Mouse (Mus musculus) lung, embryonic 15.5 days (tissue): ENCODE data around the gene Dock3. TPM values are rescaled to one million over a fixed set of nuclear protein-coding genes. Genes with fewer than 3 reads are reported as not detected.
"Not testable (repeated sequence)": the region's sequence is repeated elsewhere in the genome, so short reads cannot be mapped to it uniquely, and the experiment has no call there.

Experiments
- ATAC-seq: fragments of 200-750 bp; cut with Nextera tagmentation; 2 replicates; pipeline ENCODE4 v1.8.0; 2017; ENCODE audit warnings: moderate number of reproducible peaks, borderline replicate concordance; ENCODE audit not compliant: low FRiP score, low TSS enrichment; ENCODE audit errors: extremely low read depth
- H3K27ac ChIP-seq: fragments of 300-500 bp; sonication (generic); 2 replicates; pipeline ENCODE4 v1.5.1; 2015; ENCODE audit warnings: moderate library complexity, mild to moderate bottlenecking, inconsistent platforms
- H3K27me3 ChIP-seq: fragments of 300-500 bp; sonication (generic); 2 replicates; pipeline ENCODE4 v1.6.1; 2015; ENCODE audit warnings: inconsistent platforms
- H3K36me3 ChIP-seq: fragments of 300-500 bp; sonication (generic); 2 replicates; pipeline ENCODE4 v1.6.1; 2015; ENCODE audit warnings: inconsistent platforms
- H3K4me1 ChIP-seq: fragments of 300-500 bp; sonication (generic); 2 replicates; pipeline ENCODE4 v1.6.1; 2015; ENCODE audit warnings: inconsistent platforms
- H3K4me2 ChIP-seq: fragments of 300-500 bp; sonication (generic); 2 replicates; pipeline ENCODE4 v1.6.1; 2015; ENCODE audit warnings: inconsistent platforms, mild to moderate bottlenecking, moderate library complexity
- H3K4me3 ChIP-seq: fragments of 300-500 bp; sonication (generic); 2 replicates; pipeline ENCODE4 v1.5.1; 2015; ENCODE audit warnings: mild to moderate bottlenecking, inconsistent platforms
- H3K9ac ChIP-seq: fragments of 300-500 bp; sonication (generic); 2 replicates; pipeline ENCODE4 v1.6.1; 2015; ENCODE audit warnings: inconsistent platforms
- H3K9me3 ChIP-seq: fragments of 300-500 bp; sonication (generic); 2 replicates; pipeline ENCODE4 v1.6.1; 2016; ENCODE audit warnings: inconsistent platforms
- WGBS: fragments of 180-500 bp; shearing (Covaris S2); methylation state at CpG from one replicate; pipeline ENCODE4 v1.1.7; 2015; 5-methylcytosine and 5-hydroxymethylcytosine counted together
- polyA plus RNA-seq: library from polyadenylated mRNA; unstranded; fragments of >200 nt; fragmentation: Nextera tagmentation; extraction: Ambion mirVana; gene quantifications from 2 replicates; pipeline ENCODE4 v1.2.1, GENCODE M21; 2015

The Dock3 gene
- polyA plus RNA-seq, 1 experiment from 2014 or later, result 0.27 TPM

- ATAC-seq, H3K4me2 ChIP-seq, H3K9me3 ChIP-seq, H3K27me3 ChIP-seq, H3K4me1 ChIP-seq, H3K4me3 ChIP-seq, H3K27ac ChIP-seq, H3K9ac ChIP-seq, H3K36me3 ChIP-seq: not testable (repeated sequence)
- 72% methylated on average over 1 of the region's 1 CpGs for WGBS
Measured at GRCm38 (mm10) chr9:107174831-107175230, 56.9 kb downstream of the Dock3 start.

GRCm38 (mm10) chr9:107165792-107166191 lies 65.9 kb downstream of the Dock3 start:
- no peaks in the 10 kb centered on the region for H3K9me3 ChIP-seq
- H3K4me3 ChIP-seq, result no peak overlapping the region
- WGBS, result 87% methylated on average over 4 of the region's 4 CpGs
- no peak overlapping the region for H3K9ac ChIP-seq
- no peak for ATAC-seq
- H3K4me2 ChIP-seq, result no peak overlapping the region
- H3K4me1 ChIP-seq, result no peaks in the 10 kb centered on the region
- H3K36me3 ChIP-seq, result no peaks in the 10 kb centered on the region
- no peaks in the 10 kb centered on the region for H3K27me3 ChIP-seq
- H3K27ac ChIP-seq, result no peak overlapping the region

GRCm38 (mm10) chr9:107164825-107165224 lies 66.9 kb downstream of the Dock3 start:
- no peaks in the 10 kb centered on the region for H3K36me3 ChIP-seq
- H3K4me2 ChIP-seq, result no peak overlapping the region
- H3K4me1 ChIP-seq, result no peaks in the 10 kb centered on the region
- no peak for ATAC-seq
- H3K4me3 ChIP-seq, result no peak overlapping the region
- H3K27ac ChIP-seq, result no peak overlapping the region
- no peaks in the 10 kb centered on the region for H3K27me3 ChIP-seq
- no peak overlapping the region for H3K9ac ChIP-seq
- WGBS, result 7% methylated on average over 3 of the region's 3 CpGs
- H3K9me3 ChIP-seq, result no peaks in the 10 kb centered on the region

- not testable (repeated sequence) for ATAC-seq
Measured at GRCm38 (mm10) chr9:107156388-107156787, 75.3 kb downstream of the Dock3 start.

GRCm38 (mm10) chr9:107112791-107113190 lies 118.9 kb downstream of the Dock3 start:
- no peaks in the 10 kb centered on the region for H3K9me3 ChIP-seq
- H3K9ac ChIP-seq, result no peak overlapping the region
- H3K27me3 ChIP-seq, result no peaks in the 10 kb centered on the region
- ATAC-seq, result no peak
- H3K4me2 ChIP-seq, result no peak overlapping the region
- H3K36me3 ChIP-seq, result no peaks in the 10 kb centered on the region
- no peaks in the 10 kb centered on the region for H3K4me1 ChIP-seq
- WGBS, result 50% methylated on average over 3 of the region's 3 CpGs
- H3K4me3 ChIP-seq, result no peak overlapping the region
- no peak overlapping the region for H3K27ac ChIP-seq

More at GRCm38 (mm10) chr9:107156388-107156787, 75.3 kb downstream of the Dock3 start:
- not testable (repeated sequence) for H3K27ac ChIP-seq, H3K4me1 ChIP-seq, H3K27me3 ChIP-seq, H3K36me3 ChIP-seq, H3K9me3 ChIP-seq, H3K4me3 ChIP-seq, H3K9ac ChIP-seq, H3K4me2 ChIP-seq
- WGBS, result 83% methylated on average over 4 of the region's 4 CpGs

- WGBS, result 38% methylated on average over 2 of the region's 2 CpGs
- no peak overlapping the region for H3K9ac ChIP-seq
- H3K36me3 ChIP-seq, result no peaks in the 10 kb centered on the region
- H3K9me3 ChIP-seq, result no peaks in the 10 kb centered on the region
- H3K27me3 ChIP-seq, result no peaks in the 10 kb centered on the region
- H3K27ac ChIP-seq, result no peak overlapping the region
- no peak for ATAC-seq
- no peaks in the 10 kb centered on the region for H3K4me1 ChIP-seq
- no peak overlapping the region for H3K4me3 ChIP-seq
- no peak overlapping the region for H3K4me2 ChIP-seq
Measured at GRCm38 (mm10) chr9:107112056-107112455, 119.7 kb downstream of the Dock3 start.

GRCm38 (mm10) chr9:107099487-107099886 lies 132.2 kb downstream of the Dock3 start:
- Histone ChIP-seq H3K9ac (no peak overlapping the region), H3K4me1 (no peaks in the 10 kb centered on the region), H3K36me3 (no peaks in the 10 kb centered on the region), H3K27me3 (no peaks in the 10 kb centered on the region), H3K27ac (no peak overlapping the region), H3K4me2 (no peak overlapping the region), H3K9me3 (no peaks in the 10 kb centered on the region), H3K4me3 (no peak overlapping the region)
- no peak for ATAC-seq
- WGBS, result 60% methylated on average over 6 of the region's 6 CpGs

GRCm38 (mm10) chr9:107089451-107089850 lies 142.3 kb downstream of the Dock3 start:
- not testable (repeated sequence) for H3K4me3 ChIP-seq, H3K4me1 ChIP-seq, H3K9ac ChIP-seq, H3K27ac ChIP-seq, ATAC-seq, H3K9me3 ChIP-seq, H3K36me3 ChIP-seq, H3K4me2 ChIP-seq, H3K27me3 ChIP-seq
- WGBS, result 51% methylated on average over 17 of the region's 17 CpGs

- Histone ChIP-seq H3K36me3 (no peaks in the 10 kb centered on the region), H3K27me3 (no peaks in the 10 kb centered on the region), H3K9ac (no peak overlapping the region), H3K4me2 (no peak overlapping the region), H3K27ac (no peak overlapping the region), H3K4me3 (no peak overlapping the region), H3K4me1 (no peaks in the 10 kb centered on the region), H3K9me3 (no peaks in the 10 kb centered on the region)
- ATAC-seq, result no peak
- 58% methylated on average over 2 of the region's 2 CpGs for WGBS
Measured at GRCm38 (mm10) chr9:107087531-107087930, 144.2 kb downstream of the Dock3 start.

GRCm38 (mm10) chr9:107037947-107038346 lies 193.8 kb downstream of the Dock3 start:
- no peak overlapping the region for H3K4me3 ChIP-seq
- no peak overlapping the region for H3K9ac ChIP-seq
- H3K4me1 ChIP-seq, result no peaks in the 10 kb centered on the region
- no peak overlapping the region for H3K27ac ChIP-seq
- 82% methylated on average over 2 of the region's 2 CpGs for WGBS
- no peak overlapping the region for H3K4me2 ChIP-seq
- no peak for ATAC-seq
- no peaks in the 10 kb centered on the region for H3K36me3 ChIP-seq
- H3K27me3 ChIP-seq, result no peaks in the 10 kb centered on the region
- H3K9me3 ChIP-seq, result no peaks in the 10 kb centered on the region

GRCm38 (mm10) chr9:107027586-107027985 lies 204.1 kb downstream of the Dock3 start:
- H3K9ac ChIP-seq, result no peak overlapping the region
- H3K9me3 ChIP-seq, result no peaks in the 10 kb centered on the region
- H3K4me2 ChIP-seq, result no peak overlapping the region
- no peak for ATAC-seq
- H3K4me1 ChIP-seq, result no peaks in the 10 kb centered on the region
- H3K4me3 ChIP-seq, result no peak overlapping the region
- no peaks in the 10 kb centered on the region for H3K27me3 ChIP-seq
- no peak overlapping the region for H3K27ac ChIP-seq
- 70% methylated on average over 2 of the region's 2 CpGs for WGBS
- H3K36me3 ChIP-seq, result no peaks in the 10 kb centered on the region

- no peaks in the 10 kb centered on the region for H3K9me3 ChIP-seq
- 76% methylated on average over 4 of the region's 4 CpGs for WGBS
- no peaks in the 10 kb centered on the region for H3K4me1 ChIP-seq
- no peak overlapping the region for H3K4me3 ChIP-seq
- H3K27ac ChIP-seq, result no peak overlapping the region
- no peak overlapping the region for H3K9ac ChIP-seq
- H3K4me2 ChIP-seq, result no peak overlapping the region
- H3K36me3 ChIP-seq, result no peaks in the 10 kb centered on the region
- no peaks in the 10 kb centered on the region for H3K27me3 ChIP-seq
- ATAC-seq, result no peak
Measured at GRCm38 (mm10) chr9:107009841-107010240, 221.9 kb downstream of the Dock3 start.

- Histone ChIP-seq H3K4me3 (no peak overlapping the region), H3K27me3 (no peaks in the 10 kb centered on the region), H3K27ac (no peak overlapping the region), H3K36me3 (no peaks in the 10 kb centered on the region), H3K4me2 (no peak overlapping the region), H3K4me1 (no peaks in the 10 kb centered on the region), H3K9ac (no peak overlapping the region), H3K9me3 (no peaks in the 10 kb centered on the region)
- WGBS, result 74% methylated on average over 2 of the region's 2 CpGs
- no peak for ATAC-seq
Measured at GRCm38 (mm10) chr9:107003187-107003586, 228.5 kb downstream of the Dock3 start.
